Mouse (Mus musculus): ENCODE results near the gene Actn1.

Actn1 gene

DNA sequence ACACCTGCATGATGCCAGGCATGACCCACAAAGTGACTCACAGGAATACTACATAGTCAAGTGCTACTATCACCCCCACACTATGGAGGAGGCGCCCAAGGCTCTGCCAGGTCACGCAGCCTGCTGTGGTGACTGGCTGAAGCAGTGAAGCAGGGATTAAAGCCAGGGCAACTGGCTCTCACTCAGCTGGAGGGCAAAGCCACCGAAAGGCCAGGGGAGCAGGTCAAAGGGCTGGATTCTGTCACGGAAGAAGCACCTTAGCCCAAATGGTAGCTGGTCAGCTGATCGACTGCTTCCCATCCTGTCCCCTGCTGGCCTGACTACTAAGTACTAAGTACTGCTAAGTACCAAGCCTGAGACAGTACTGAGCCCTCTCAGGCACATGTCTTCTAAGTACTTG lies 76.1 kb downstream of the Actn1 start:
- CTCF ChIA-PET, result no interaction called here

DNA sequence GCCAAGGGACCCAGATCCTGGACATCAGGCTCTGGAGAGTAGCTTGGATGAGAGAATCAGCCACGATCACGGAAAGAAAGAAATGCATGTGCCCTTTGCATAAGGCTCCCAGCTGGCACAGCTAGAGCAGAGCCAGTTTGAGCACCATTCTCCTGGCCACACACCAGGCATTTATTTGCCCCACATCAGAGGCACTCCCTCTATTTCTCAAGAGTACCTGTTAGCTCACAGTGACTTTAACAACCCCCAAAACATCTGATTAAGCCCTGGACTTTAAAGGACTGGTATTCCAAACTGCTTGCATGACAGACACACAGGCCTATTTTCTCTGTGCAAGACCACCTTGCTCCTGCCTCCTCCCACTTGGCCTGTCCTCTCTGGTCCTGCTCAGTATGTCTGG lies 78.3 kb downstream of the Actn1 start:
- CTCF ChIA-PET, result no interaction called here

DNA sequence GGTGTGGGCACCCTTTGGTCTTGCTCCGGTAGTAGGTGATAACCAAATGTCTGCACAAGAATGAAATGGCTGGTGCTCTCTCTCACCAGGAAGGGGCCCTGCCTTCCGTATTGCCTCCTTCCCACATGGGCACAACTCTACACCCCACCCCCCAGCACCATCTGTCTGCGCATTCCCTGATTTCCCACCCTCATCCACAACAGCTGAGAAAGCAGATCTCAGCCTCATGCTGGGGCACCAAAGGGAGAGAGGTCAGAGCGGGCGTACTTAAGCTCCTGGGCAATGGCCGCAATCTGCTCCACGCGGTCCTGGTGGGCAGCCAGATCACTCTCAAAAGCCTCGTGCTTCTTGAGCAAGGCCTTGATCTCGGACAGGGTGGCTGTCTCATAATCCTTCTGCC lies 82.1 kb downstream of the Actn1 start:
- CTCF ChIA-PET, result no interaction called here

GRCm38 (mm10) chr12:80168736-80169135 lies 91.4 kb downstream of the Actn1 start:
- CTCF ChIA-PET, result interaction anchor here (1.8 kb wide), 1 partner anchor 10 kb away, joined by 4 read pairs; no protein-coding TSS in a partner anchor

GRCm38 (mm10) chr12:80168178-80168686 lies 91.9 kb downstream of the Actn1 start:
- CTCF ChIA-PET, result interaction anchor here (0.7 to 1.8 kb wide), 2 partner anchors 10 to 263 kb away, joined by 3 to 4 read pairs; no protein-coding TSS in a partner anchor

DNA sequence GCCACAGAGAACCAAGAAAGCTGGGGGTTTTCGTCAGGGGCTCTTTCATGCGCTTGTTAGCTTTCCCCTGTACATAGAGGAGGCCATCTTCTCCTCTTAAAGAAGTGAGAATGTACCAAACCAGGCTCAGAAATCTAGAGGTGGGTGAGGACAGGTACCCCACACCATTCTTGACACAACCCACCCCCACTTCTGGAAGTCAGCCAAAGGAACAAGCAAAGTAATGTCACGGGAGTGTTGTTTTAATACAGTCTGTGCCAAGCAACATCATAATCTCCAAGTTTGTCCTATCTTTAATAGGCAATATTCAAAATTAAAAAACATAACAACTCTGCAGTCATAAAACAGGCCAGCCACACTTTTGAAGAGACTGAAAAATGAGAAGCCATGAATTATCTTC lies 92.8 kb downstream of the Actn1 start:
- CTCF ChIA-PET, result interaction anchor here (0.6 to 1.8 kb wide), 2 partner anchors 9 to 342 kb away, joined by 3 to 4 read pairs; no protein-coding TSS in a partner anchor

DNA sequence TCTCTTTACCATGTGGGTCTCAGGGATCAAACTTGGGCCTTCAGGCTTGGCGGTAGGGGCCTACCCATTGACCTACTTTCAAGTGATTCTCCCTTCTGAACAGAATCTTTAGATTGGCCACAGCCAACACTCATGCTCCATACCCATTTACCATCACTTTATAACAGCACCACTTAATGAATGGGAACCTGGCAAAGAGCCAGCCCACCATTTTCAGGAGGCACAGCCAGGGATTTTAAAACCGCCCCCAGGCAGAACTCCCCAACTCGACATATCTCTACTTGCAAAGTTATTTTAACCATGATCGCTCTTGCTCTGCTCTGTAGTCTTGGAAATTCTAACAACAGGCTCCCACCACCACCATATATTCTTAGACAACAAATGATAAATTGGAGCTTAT lies 93.5 kb downstream of the Actn1 start:
- CTCF ChIA-PET, result interaction anchor here (0.6 to 1.8 kb wide), 3 partner anchors 8 to 797 kb away, joined by 3 to 4 read pairs (median 3); no protein-coding TSS in a partner anchor

GRCm38 (mm10) chr12:80164526-80164925 lies 95.6 kb downstream of the Actn1 start:
- CTCF ChIA-PET, result no interaction called here

GRCm38 (mm10) chr12:80162448-80162847 lies 97.7 kb downstream of the Actn1 start:
- CTCF ChIA-PET, result interaction anchor here (0.7 kb wide), 1 partner anchor 606 kb away, joined by 3 read pairs; no protein-coding TSS in a partner anchor

DNA sequence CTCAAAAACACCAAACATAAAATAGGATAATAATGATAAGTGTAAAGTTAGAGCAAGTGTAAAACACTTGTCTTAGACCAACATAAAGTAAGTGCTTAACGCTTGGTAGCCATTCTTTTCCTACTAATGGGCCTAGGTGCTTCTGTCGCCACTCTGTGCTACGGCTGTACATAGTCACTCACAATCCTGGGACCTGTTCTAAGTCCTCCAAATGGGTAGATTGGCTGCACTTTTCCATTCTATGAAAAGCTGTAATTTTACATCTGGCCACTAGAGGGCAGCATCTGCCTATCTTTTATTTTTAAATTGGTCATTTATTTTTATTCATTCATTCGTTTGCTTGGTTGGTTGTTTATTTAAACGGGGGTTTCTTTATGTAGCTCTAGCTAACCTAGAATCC lies 102.5 kb downstream of the Actn1 start:
- CTCF ChIA-PET, result interaction anchor here (1.7 kb wide), 1 partner anchor 10 kb away, joined by 4 read pairs; no protein-coding TSS in a partner anchor

GRCm38 (mm10) chr12:80153687-80154326 lies 106.4 kb downstream of the Actn1 start:
- CTCF ChIA-PET, result interaction anchor here (0.7 kb wide), 1 partner anchor 141 kb away, joined by 5 read pairs; no protein-coding TSS in a partner anchor

GRCm38 (mm10) chr12:80153078-80153477 lies 107.1 kb downstream of the Actn1 start:
- CTCF ChIA-PET, result interaction anchor here (0.7 kb wide), 1 partner anchor 72 kb away, joined by 13 read pairs; no protein-coding TSS in a partner anchor

DNA sequence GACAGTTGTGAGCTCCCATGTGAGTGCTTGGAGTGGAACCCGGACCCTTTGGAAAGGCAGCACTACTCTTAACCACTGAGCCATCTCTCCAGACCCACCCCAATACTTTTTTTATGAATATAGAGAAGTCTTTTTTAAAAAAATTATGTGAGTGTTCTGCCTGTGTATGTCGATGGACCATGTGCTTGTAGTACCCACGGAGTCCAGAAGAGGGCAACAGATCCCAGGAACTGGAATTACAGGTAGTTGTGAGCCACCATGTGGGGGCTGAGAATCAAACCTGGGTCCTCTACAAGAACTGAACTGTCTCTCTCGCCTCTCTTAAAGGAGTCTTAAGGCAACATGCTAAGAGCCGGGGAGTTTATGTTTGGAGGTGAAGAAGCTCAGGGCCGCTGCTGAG lies 108.3 kb downstream of the Actn1 start:
- CTCF ChIA-PET, result interaction anchor here (0.6 to 1.0 kb wide), 2 partner anchors 592 to 665 kb away, joined by 3 read pairs; no protein-coding TSS in a partner anchor

DNA sequence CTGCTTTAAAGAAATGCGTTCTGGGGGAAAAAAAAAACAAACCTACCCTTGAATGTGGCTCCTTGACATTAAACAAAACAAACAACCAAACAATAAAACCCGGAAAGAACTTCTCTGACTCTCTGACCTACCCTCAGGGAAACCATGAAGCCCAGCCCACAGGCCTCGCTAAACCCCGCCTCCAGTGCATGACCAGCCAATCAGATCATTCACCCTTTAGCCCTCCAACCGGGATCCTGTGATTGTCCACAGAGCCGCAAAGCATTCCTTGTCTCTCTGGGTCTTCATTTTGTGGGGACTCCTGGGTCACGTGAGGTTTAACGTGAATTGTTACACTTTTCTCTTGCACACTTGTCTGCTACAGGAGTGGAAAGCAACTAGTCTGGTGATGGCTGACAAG lies 109.5 kb downstream of the Actn1 start:
- CTCF ChIA-PET, result no interaction called here

DNA sequence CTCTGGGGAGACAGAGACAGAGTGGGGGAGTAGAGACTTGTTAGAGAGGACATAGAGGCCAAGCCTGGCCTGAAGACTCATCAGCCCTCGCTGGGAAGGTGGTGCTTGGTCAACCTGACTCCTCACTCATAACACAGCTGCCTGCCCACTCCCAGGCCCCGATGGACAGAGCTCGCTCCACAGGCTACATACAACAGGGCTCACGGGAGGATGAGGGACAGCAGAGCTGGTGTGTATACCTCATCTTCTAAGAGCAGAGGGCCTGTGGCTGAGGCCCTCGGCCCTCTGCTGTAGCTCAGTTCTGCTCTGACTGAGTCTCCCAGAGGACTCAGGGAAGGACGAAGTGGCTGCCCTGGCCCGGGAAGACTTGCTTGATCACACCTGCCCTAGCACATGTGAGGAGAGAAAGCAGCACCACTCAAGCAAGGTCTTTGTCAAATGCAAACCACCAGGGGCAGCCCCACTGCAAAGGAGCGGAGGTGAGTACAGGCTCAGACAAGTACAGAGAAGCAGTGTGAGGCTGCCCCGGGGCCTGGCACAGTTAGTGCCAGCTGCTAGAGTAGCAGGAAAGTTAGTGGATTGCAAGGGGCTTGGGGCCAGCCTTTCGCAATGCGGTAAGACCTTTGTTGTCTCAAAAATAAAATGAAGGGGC lies 112.5 kb downstream of the Actn1 start:
- CTCF ChIA-PET, result interaction anchor here (0.6 kb wide), 1 partner anchor 487 kb away, joined by 8 read pairs; no protein-coding TSS in a partner anchor

DNA sequence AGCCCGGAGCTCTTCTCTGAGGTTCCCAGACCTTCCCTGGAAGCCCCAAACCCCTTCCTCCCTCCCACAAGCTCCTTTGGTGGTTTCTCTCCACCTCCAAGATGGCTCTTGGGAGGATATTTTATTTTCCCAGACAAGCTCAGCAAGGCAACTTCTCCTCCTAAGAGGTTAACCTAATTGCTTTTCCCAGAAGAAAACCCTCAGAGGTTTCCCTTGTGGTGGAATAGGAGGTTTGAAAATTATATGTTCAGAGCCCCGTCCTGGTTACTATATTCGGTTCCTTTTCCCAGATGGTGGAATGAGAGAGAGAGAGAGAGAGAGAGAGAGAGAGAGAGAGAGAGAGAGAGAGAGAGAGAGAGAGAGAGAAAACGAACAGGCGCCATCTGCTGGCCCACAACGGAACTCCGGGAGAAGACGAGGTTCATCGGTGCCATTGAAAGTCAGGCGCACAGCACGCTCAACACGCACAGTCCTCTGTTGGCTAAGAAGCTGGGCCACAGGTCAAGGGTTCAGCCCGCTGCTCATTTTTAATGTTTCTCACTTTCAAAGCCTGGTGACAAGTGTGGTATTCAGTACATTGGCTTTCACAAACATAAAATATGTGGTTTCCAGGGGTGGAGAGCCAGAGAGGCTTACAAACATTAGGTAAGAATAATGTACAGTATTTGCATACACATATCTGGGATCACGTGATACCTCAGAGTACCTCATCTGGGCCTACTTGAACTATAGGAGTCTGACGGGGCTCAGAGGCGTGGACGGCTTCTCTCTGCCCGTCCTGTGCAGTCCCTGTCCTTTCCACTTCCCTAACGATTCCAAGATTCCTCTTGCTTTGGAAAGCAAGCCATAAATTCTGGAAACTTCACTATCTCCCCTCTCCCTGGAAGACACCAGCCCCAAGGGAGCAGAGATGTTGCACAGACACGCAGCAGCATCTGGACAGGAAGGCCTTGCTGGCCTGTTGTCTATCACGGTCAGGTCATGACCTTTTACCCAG lies 113.6 kb downstream of the Actn1 start:
- CTCF ChIA-PET, result interaction anchor here (0.7 to 0.9 kb wide), 7 partner anchors 125 to 1221 kb away, joined by 3 to 20 read pairs (median 4); no protein-coding TSS in a partner anchor

- CTCF ChIA-PET, result interaction anchor here (0.9 kb wide), 1 partner anchor 787 kb away, joined by 3 read pairs; no protein-coding TSS in a partner anchor
Observed at GRCm38 (mm10) chr12:80145365-80145764, 114.8 kb downstream of the Actn1 start.

- CTCF ChIA-PET, result no interaction called here
Observed at GRCm38 (mm10) chr12:80144846-80145245, 115.3 kb downstream of the Actn1 start.

- CTCF ChIA-PET, result interaction anchor here (0.6 kb wide), 1 partner anchor 456 kb away, joined by 4 read pairs; no protein-coding TSS in a partner anchor
Observed at GRCm38 (mm10) chr12:80141470-80141869, 118.7 kb downstream of the Actn1 start.

- CTCF ChIA-PET, result interaction anchor here (0.6 kb wide), 2 partner anchors 206 to 456 kb away, joined by 3 to 4 read pairs; no protein-coding TSS in a partner anchor
Observed at GRCm38 (mm10) chr12:80141011-80141410, 119.2 kb downstream of the Actn1 start.

GRCm38 (mm10) chr12:80137744-80138143 lies 122.4 kb downstream of the Actn1 start:
- CTCF ChIA-PET, result interaction anchor here (0.6 kb wide), 1 partner anchor 39 kb away, joined by 3 read pairs; no protein-coding TSS in a partner anchor
